Mouse (Mus musculus): ENCODE measurements around the gene Rpl31. TPM values are rescaled to one million over a fixed set of nuclear protein-coding genes. Genes with fewer than 3 reads are reported as not detected.
A peak's percentile ranks its signal among the peaks of the same experiment; 100 is the strongest.

Gene Rpl31
- 421 and 487 TPM in 2 replicates for polyA plus RNA-seq (2015; fragmentation: Nextera tagmentation; extraction: Ambion mirVana)

DNA sequence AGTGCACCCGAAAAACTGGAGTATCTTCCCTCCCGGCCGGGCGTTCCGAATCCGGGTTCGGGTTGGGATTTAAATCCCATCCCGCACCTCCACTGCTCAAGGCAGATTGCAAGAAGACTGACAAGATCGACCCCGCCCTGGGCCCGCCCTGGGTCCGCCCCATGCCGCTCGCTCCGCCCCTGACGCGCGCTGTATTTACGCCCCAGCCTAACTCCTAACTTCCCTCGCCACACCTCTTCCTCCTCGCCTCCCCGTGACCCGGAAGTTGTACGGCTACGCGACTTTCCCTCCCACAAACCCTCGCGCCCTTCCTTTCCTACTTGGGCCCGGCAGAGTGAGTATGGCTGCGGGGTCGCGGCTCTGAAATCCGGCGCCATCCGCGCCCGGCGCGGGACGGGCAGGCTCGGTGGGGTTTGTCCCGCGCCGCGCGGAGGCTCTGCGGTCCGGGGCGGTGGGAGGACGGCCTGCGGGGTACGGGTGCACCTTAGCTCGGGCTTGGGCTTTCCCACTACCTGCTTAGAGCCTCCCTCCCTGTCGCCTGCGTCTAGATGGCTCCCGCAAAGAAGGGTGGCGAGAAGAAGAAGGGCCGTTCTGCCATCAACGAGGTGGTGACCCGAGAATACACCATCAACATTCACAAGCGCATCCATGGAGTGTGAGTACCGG, at the start of gene Rpl31:
Rpl31 (plus strand) TSS at position 242 of the 666 bp plus-strand sequence.
- Histone ChIP-seq H3K4me1 (peaks cover 3% of the 10 kb centered on the region; the same call in 1 of the 2 replicates), H3K36me3 (peaks cover 32% of the 10 kb centered on the region), H3K9ac (peak within 1 kb of the TSS; percentile 73), H3K27me3 (replicated peaks) (no peaks in the 10 kb centered on the region), H3K4me3 (replicated peaks) (peak within 1 kb of the TSS; percentile 74), H3K4me2 (peak within 1 kb of the TSS; percentile 68), H3K27ac (peak within 1 kb of the TSS; percentile 93), H3K9me3 (no peaks in the 10 kb centered on the region)
- ATAC-seq (ENCODE audit: insufficient read depth, low FRiP score, low read depth) = peak; percentile 98
- WGBS = under 1% methylated on average over 59 of the region's 62 CpGs

DNA sequence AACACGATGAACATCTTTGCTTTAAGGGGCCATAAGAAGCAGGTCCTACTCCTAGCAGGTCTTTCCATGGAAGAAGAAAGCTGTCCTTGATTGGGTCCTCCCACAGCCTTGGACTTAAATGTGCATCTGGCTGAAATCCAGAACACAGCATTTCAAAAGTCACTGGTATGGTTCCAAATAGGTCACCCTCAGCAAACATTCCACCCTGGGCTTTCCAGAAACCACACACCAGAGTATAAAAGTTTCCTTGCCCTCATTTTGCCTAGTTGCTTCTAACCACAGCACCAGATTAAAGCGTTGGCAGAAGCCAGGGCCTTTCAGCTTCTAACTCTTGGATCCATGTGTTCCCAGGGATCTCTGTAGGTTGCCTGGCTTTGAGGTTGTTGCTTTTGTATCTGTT, 49.7 kb upstream of the Rpl31 start:
- H3K9ac ChIP-seq = no peak overlapping the region
- ATAC-seq (ENCODE audit: insufficient read depth, low FRiP score, low read depth) = no peak
- no peaks in the 10 kb centered on the region for H3K4me1 ChIP-seq
- no peaks in the 10 kb centered on the region for H3K27me3 ChIP-seq (replicated peaks)
- H3K4me2 ChIP-seq = no peak overlapping the region
- no peaks in the 10 kb centered on the region for H3K36me3 ChIP-seq
- no peaks in the 10 kb centered on the region for H3K9me3 ChIP-seq
- WGBS = 80% methylated on average over 2 of the region's 2 CpGs
- no peak overlapping the region for H3K4me3 ChIP-seq (replicated peaks)
- H3K27ac ChIP-seq = no peak overlapping the region

DNA sequence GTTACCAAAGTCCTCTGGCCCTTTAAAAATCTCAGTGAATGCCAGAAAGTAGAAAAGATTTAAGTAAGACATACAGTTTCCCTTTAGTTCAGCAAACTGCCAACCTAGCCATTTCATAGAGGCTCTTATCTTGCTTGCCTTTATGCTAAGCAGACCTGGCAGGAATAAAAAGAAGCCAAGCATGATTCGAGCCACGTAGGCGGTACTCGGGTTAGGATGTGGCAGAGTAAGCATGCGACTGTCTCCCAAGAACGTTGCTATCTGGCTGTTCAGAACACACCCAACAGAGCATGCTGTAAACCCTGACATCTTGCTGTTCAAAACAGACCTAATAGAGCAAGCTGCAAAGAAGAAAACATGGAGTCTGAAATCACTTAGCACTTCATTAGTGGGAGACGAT, 48.8 kb upstream of the Rpl31 start:
- no peak overlapping the region for H3K9ac ChIP-seq
- ATAC-seq (ENCODE audit: insufficient read depth, low FRiP score, low read depth) = no peak
- no peak overlapping the region for H3K4me3 ChIP-seq (replicated peaks)
- H3K9me3 ChIP-seq = no peaks in the 10 kb centered on the region
- no peak overlapping the region for H3K4me2 ChIP-seq
- H3K36me3 ChIP-seq = no peaks in the 10 kb centered on the region
- no peaks in the 10 kb centered on the region for H3K4me1 ChIP-seq
- no peak overlapping the region for H3K27ac ChIP-seq
- WGBS = 75% methylated on average over 7 of the region's 7 CpGs
- no peaks in the 10 kb centered on the region for H3K27me3 ChIP-seq (replicated peaks)

DNA sequence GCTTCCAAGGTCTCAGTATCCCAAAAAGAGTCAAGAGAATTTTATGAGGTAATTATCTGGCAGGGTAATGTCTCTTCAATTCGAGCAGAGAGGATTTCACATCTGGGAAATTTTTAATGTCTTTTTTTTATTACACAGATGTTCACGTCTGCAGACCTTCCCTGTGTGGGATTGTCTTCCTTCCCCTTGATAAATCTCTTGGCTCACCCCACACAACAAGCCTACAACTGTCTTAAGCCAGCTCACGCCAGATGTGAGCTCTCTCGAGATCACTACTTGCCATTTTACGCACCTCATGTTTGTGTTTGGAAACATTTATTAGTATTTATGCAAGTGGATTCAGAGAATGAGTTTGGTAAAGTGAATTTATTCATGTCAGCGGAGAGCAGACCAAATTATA, 45.7 kb upstream of the Rpl31 start:
- WGBS = 55% methylated on average over 6 of the region's 6 CpGs
- H3K9ac ChIP-seq = no peak overlapping the region
- H3K9me3 ChIP-seq = no peaks in the 10 kb centered on the region
- no peak overlapping the region for H3K4me2 ChIP-seq
- H3K4me1 ChIP-seq = no peaks in the 10 kb centered on the region
- ATAC-seq (ENCODE audit: insufficient read depth, low FRiP score, low read depth) = no peak
- H3K4me3 ChIP-seq (replicated peaks) = no peak overlapping the region
- H3K27me3 ChIP-seq (replicated peaks) = no peaks in the 10 kb centered on the region
- no peak overlapping the region for H3K27ac ChIP-seq
- H3K36me3 ChIP-seq = no peaks in the 10 kb centered on the region

DNA sequence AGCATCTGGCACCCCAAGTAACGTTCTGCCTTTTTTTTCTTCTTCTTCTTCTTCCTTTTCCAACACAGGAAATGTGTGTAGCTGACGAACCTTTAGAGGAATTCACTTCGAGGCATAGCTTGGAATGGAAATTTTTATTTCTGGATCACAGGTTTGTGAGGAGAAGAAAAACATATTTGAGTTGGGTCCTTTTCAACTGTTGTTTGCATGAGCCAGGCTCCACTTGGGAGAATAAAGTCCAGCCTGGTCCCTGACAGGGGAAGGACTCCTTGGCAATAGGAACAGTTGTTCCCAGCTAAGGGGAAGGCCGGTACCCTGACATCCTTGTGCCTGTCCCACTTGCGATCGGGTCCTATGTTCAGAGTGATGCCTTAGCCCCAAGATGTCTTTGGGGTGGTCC, 42.4 kb upstream of the Rpl31 start:
- WGBS = 88% methylated on average over 6 of the region's 6 CpGs
- Histone ChIP-seq H3K4me1 (no peaks in the 10 kb centered on the region), H3K9me3 (no peaks in the 10 kb centered on the region), H3K36me3 (no peaks in the 10 kb centered on the region), H3K27me3 (replicated peaks) (no peaks in the 10 kb centered on the region), H3K4me2 (no peak overlapping the region), H3K27ac (no peak overlapping the region), H3K4me3 (replicated peaks) (no peak overlapping the region), H3K9ac (no peak overlapping the region)
- ATAC-seq (ENCODE audit: insufficient read depth, low FRiP score, low read depth) = no peak

DNA sequence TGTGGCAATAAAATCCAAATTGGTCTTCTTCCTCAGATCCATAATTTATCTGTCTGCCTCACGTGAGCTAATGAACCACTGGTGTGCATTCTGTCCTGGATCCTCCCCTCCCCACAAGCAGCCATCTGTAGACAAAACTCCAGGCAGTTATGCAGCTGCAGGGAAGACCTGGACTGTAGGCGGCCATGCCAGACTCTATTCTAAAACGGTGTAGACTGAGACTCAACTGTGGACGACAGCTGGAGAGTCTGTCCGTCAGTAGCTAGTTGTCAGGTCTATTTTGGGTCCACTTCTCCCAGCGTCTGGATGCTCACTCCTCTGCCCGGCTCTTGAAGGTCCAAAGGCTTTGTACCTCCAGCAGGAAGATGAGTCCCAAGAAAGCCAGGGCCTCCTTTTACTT, 40.1 kb upstream of the Rpl31 start:
- no peak overlapping the region for H3K4me2 ChIP-seq
- no peak overlapping the region for H3K4me3 ChIP-seq (replicated peaks)
- 79% methylated on average over 7 of the region's 7 CpGs for WGBS
- no peaks in the 10 kb centered on the region for H3K27me3 ChIP-seq (replicated peaks)
- H3K9me3 ChIP-seq = no peaks in the 10 kb centered on the region
- no peak overlapping the region for H3K9ac ChIP-seq
- no peak for ATAC-seq (ENCODE audit: insufficient read depth, low FRiP score, low read depth)
- no peaks in the 10 kb centered on the region for H3K36me3 ChIP-seq
- no peaks in the 10 kb centered on the region for H3K4me1 ChIP-seq
- H3K27ac ChIP-seq = no peak overlapping the region

DNA sequence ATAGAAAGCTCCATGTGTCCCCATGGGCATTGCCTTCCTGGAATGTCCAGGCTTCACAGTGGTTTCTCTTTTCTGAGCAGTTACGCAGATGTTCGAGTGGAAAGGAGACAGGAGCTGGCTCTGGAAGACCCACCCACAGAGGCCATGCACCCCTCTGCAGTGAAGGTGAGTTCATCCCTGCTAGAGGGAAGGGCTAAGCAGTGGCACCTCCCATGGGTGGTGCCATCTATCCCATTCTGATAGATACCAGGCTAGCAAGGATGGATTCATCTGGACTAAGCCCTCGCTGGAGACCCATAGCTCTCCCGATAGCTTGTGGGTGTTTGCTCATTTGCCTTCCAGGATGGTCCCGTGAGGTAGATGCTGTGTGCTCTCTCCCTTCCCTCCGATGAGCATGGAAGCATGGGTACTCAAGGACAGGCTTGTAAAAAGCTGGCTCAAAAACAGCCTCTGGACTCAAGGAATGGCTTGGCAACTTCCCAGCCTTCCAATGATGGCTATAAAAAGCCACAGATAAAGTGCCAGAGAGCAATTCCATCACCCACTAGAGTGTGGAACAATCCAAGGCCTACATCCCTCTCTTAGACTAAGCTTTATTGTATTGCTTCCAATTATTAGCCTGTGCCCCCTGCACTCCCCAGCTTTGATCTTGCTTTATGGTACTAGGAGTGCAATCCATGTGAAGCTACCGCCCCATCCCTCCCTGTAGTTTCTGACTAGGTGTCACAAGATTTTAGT, 36.6 kb upstream of the Rpl31 start:
- Histone ChIP-seq H3K4me3 (replicated peaks) (no peak overlapping the region), H3K27me3 (replicated peaks) (no peaks in the 10 kb centered on the region), H3K27ac (no peak overlapping the region), H3K4me1 (no peaks in the 10 kb centered on the region), H3K36me3 (no peaks in the 10 kb centered on the region), H3K4me2 (no peak overlapping the region), H3K9ac (no peak overlapping the region), H3K9me3 (no peaks in the 10 kb centered on the region)
- no peak for ATAC-seq (ENCODE audit: insufficient read depth, low FRiP score, low read depth)
- WGBS = 81% methylated on average over 7 of the region's 7 CpGs

DNA sequence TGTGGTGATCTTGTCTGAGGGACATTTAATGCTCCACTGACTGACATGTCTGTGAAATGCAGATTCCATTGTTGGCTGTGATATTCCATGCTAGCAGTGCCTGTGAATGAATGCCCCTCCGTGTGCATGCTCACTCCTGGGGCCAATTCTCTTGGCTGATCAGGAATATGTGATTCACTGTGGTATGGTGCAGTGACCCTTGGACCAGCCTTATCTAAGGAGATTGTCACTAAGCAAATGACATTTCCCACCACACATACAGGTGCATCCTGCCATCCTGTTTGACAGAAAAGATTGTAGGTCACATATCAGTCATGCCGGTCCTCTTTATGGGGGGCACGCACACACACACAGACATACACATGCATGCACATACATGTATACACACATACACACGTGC, 35.2 kb upstream of the Rpl31 start:
- ATAC-seq (ENCODE audit: insufficient read depth, low FRiP score, low read depth) = no peak
- no peaks in the 10 kb centered on the region for H3K4me1 ChIP-seq
- WGBS = 81% methylated on average over 4 of the region's 4 CpGs

DNA sequence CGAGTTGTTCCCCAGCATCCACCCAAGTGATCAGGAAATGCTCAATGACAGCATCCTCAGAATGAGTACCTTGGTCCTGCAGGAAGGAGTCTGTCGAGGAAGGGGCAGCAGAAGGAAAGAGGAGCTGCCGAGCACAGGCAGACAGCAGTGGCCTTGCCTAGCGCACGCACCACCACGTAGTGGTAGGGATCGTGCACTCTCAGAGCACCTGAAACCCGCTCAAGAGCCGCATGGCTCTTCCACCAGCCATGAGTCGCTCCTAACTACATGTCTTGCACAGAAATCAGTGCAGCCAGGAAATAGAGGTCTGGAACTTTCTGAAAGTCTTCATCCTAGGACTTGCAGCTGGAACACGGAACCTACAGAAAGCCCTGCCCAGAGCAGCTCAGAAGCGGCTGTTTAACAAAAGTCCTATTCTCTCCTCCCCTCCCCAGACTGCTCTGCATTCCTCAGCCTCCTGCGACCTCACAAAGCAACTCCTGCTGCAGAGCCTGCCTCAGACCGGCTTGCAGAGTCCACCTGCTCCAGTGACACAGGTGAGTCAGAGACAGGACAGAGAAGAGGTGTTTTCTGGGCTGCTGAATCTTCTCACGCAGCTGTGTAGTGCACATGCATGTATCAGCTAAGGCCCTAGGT, 32.0 kb upstream of the Rpl31 start:
- no peak for ATAC-seq (ENCODE audit: insufficient read depth, low FRiP score, low read depth)
- no peak overlapping the region for H3K4me2 ChIP-seq
- whole genome bisulfite sequencing = 30% methylated on average over 15 of the region's 15 CpGs
- H3K27ac ChIP-seq = no peak overlapping the region
- H3K4me3 ChIP-seq (replicated peaks) = no peak overlapping the region
- H3K9me3 ChIP-seq = no peaks in the 10 kb centered on the region
- no peaks in the 10 kb centered on the region for H3K27me3 ChIP-seq (replicated peaks)
- no peak overlapping the region for H3K9ac ChIP-seq
- H3K36me3 ChIP-seq = no peaks in the 10 kb centered on the region
- no peaks in the 10 kb centered on the region for H3K4me1 ChIP-seq

More for the DNA sequence above, 35.2 kb upstream of the Rpl31 start:
- Histone ChIP-seq H3K27ac (no peak overlapping the region), H3K9ac (no peak overlapping the region), H3K27me3 (replicated peaks) (no peaks in the 10 kb centered on the region), H3K9me3 (no peaks in the 10 kb centered on the region), H3K36me3 (no peaks in the 10 kb centered on the region), H3K4me3 (replicated peaks) (no peak overlapping the region), H3K4me2 (no peak overlapping the region)

DNA sequence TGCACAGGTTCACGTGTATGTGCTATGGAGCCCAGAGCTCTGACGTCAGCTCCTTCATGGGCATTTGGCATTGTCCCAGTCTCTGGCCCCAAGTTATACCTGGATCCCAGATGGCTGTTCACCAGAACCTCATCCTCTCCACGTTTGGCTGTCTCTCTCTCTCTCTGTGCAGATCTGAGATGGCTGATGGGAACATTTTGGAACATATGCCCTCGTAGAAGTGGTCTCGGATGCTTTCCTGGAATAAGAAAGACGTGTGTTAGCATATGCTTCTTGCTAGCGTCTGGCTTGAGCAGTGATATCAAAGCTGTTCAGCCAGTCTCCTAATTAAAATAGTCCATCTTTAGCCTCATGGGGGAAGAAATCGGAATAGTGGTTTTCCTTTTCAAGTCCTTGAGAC, 30.9 kb upstream of the Rpl31 start:
- no peak overlapping the region for H3K27ac ChIP-seq
- H3K9ac ChIP-seq = no peak overlapping the region
- H3K27me3 ChIP-seq (replicated peaks) = no peaks in the 10 kb centered on the region
- H3K4me3 ChIP-seq (replicated peaks) = no peak overlapping the region
- H3K9me3 ChIP-seq = no peaks in the 10 kb centered on the region
- H3K4me2 ChIP-seq = no peak overlapping the region
- no peaks in the 10 kb centered on the region for H3K4me1 ChIP-seq
- 85% methylated on average over 8 of the region's 8 CpGs for WGBS
- no peak for ATAC-seq (ENCODE audit: insufficient read depth, low FRiP score, low read depth)
- no peaks in the 10 kb centered on the region for H3K36me3 ChIP-seq

DNA sequence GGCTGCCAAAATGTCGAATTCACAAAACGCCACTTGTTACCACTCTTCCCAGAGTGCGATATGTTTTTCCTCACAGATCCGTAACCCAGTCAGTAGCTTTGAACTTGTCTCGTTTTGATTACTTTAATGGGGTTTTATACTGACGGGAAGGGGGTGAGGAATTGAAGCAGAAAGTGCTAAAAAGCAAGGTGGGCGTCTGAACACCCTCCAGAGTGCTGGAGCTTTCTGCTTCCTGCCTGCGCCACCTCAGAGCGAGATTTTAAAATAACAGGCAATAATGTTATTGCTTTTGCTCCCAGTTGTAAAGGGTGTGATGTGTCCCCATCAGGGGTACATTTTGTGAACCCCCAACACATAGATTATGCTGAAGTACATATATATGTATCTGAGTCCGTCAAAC, 28.8 kb upstream of the Rpl31 start:
- no peak overlapping the region for H3K9ac ChIP-seq
- no peak overlapping the region for H3K4me2 ChIP-seq
- WGBS = 66% methylated on average over 10 of the region's 10 CpGs
- H3K4me1 ChIP-seq = no peaks in the 10 kb centered on the region
- no peak for ATAC-seq (ENCODE audit: insufficient read depth, low FRiP score, low read depth)
- no peak overlapping the region for H3K27ac ChIP-seq
- no peaks in the 10 kb centered on the region for H3K36me3 ChIP-seq
- no peak overlapping the region for H3K4me3 ChIP-seq (replicated peaks)
- H3K9me3 ChIP-seq = no peaks in the 10 kb centered on the region
- no peaks in the 10 kb centered on the region for H3K27me3 ChIP-seq (replicated peaks)

DNA sequence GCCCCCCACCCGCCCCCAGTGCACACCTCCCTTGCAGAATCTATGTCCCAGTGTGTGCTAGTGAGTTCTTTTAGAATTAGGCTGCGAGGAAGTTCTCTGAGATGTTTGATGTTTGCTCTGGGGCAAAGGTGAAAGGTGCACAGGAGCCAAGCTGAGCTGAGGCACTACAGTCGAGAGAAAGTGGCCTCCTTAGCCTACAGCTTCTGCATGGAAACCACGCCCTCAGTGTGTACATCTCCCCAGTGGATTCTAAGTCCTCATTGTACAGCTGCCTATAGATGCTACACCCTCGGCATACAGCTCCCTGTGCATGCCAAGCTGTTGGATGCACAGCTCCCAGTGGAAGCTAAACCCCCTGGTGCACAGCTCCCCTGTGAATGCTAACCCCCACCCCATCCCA, 28.2 kb upstream of the Rpl31 start:
- H3K4me1 ChIP-seq = no peaks in the 10 kb centered on the region
- no peak for ATAC-seq (ENCODE audit: insufficient read depth, low FRiP score, low read depth)
- no peak overlapping the region for H3K4me2 ChIP-seq
- H3K9ac ChIP-seq = no peak overlapping the region
- no peak overlapping the region for H3K27ac ChIP-seq
- no peaks in the 10 kb centered on the region for H3K27me3 ChIP-seq (replicated peaks)
- H3K4me3 ChIP-seq (replicated peaks) = no peak overlapping the region
- H3K36me3 ChIP-seq = no peaks in the 10 kb centered on the region
- 34% methylated on average over 5 of the region's 5 CpGs for WGBS
- no peaks in the 10 kb centered on the region for H3K9me3 ChIP-seq
